Mouse (Mus musculus) heart, embryonic 11.5 days (tissue): Measurements from ENCODE around the gene Rab3b. TPM values are rescaled to one million over a fixed set of nuclear protein-coding genes. Genes with fewer than 3 reads are reported as not detected.
A peak's percentile ranks its signal among the peaks of the same experiment; 100 is the strongest.

Experiments used
- ATAC-seq: fragments of 200-750 bp; cut with Nextera tagmentation; replicated peaks from 2 replicates; pipeline ENCODE4 v1.8.0; 2017; ENCODE audit warnings: moderate library complexity; ENCODE audit not compliant: insufficient number of reproducible peaks, low FRiP score, low TSS enrichment
- H3K27ac ChIP-seq: fragments of 300-500 bp; sonication (generic); 2 replicates; pipeline ENCODE4 v1.5.1; 2014; ENCODE audit warnings: mild to moderate bottlenecking, low read depth, low read length
- H3K27me3 ChIP-seq: fragments of 300-500 bp; sonication (generic); 2 replicates; pipeline ENCODE4 v1.6.1; 2014; ENCODE audit warnings: mild to moderate bottlenecking, low read length, mixed read lengths; ENCODE audit not compliant: control insufficient read depth, insufficient read depth
- H3K36me3 ChIP-seq: fragments of 300-500 bp; sonication (generic); 2 replicates; pipeline ENCODE4 v1.6.1; 2014; ENCODE audit warnings: mild to moderate bottlenecking, low read length, moderate library complexity, mixed read lengths; ENCODE audit not compliant: control insufficient read depth, insufficient read depth
- H3K4me1 ChIP-seq: fragments of 300-500 bp; sonication (generic); 2 replicates; pipeline ENCODE4 v1.6.1; 2014; ENCODE audit warnings: low read length; ENCODE audit not compliant: control insufficient read depth, insufficient read depth
- H3K4me2 ChIP-seq: fragments of 300-500 bp; sonication (generic); 2 replicates; pipeline ENCODE4 v1.6.1; 2014; ENCODE audit warnings: mild to moderate bottlenecking, moderate library complexity
- H3K4me3 ChIP-seq: fragments of 300-500 bp; sonication (generic); 2 replicates; pipeline ENCODE4 v1.5.1; 2014; ENCODE audit warnings: low read depth, low read length
- H3K9ac ChIP-seq: fragments of 300-500 bp; sonication (generic); 2 replicates; pipeline ENCODE4 v1.6.1; 2014; ENCODE audit warnings: mild to moderate bottlenecking, low read depth, low read length, moderate library complexity
- H3K9me3 ChIP-seq: fragments of 300-500 bp; sonication (generic); replicated peaks from 2 replicates; pipeline ENCODE4 v1.6.1; 2016; ENCODE audit warnings: low read length; ENCODE audit not compliant: control insufficient read depth
- WGBS: fragments of 180-500 bp; shearing (Covaris S2); extraction: QIAGEN DNeasy Blood & Tissue Kit; methylation state at CpG from one replicate; pipeline ENCODE4 v1.1.7; 2014; ENCODE audit not compliant: insufficient replicate concordance; 5-methylcytosine and 5-hydroxymethylcytosine counted together
- polyA plus RNA-seq: library from polyadenylated mRNA; unstranded; fragments of >200 nt; fragmentation: Nextera tagmentation; extraction: Ambion mirVana; gene quantifications from 2 replicates; pipeline ENCODE4 v1.2.1, GENCODE M21; 2014

The Rab3b gene
- polyA plus RNA-seq, 1 experiment from 2014 or later, result 11.1 TPM

- Histone ChIP-seq H3K36me3 (no peaks in the 10 kb centered on the region), H3K27me3 (no peaks in the 10 kb centered on the region), H3K4me1 (peaks cover 4% of the 10 kb centered on the region; the same call in 1 of the 2 replicates), H3K4me3 (no peak overlapping the region), H3K27ac (no peak overlapping the region), H3K4me2 (no peak overlapping the region), H3K9ac (no peak overlapping the region), H3K9me3 (no peaks in the 10 kb centered on the region)
- WGBS, result 79% methylated on average over 10 of the region's 10 CpGs
- ATAC-seq, result no peak
Observed at GRCm38 (mm10) chr4:108904790-108905189, 25.9 kb downstream of the Rab3b start.

DNA sequence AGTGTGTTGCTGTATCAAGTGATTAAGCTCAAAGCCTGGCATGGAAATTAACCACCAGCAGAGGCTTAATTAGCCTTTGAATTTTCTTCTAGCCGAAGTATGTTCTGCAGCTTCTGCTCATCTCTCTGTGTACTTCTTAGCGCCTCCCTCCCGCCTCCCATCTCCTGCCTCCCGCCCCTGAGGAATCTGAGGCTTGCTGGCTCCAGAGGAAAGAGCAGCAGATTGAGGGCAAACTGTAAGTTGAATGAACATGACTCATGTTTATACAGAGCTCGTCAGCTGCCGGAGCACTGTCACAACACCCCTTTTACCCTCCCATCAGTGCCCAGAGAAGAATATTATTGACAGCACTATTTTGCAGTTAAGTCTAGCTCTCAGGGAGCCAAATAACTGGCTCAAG lies 27.0 kb downstream of the Rab3b start:
- Histone ChIP-seq H3K9ac (no peak overlapping the region), H3K4me3 (no peak overlapping the region), H3K4me1 (peaks cover 7% of the 10 kb centered on the region; the same call in 1 of the 2 replicates), H3K36me3 (no peaks in the 10 kb centered on the region), H3K27me3 (no peaks in the 10 kb centered on the region), H3K4me2 (no peak overlapping the region), H3K27ac (0 out of 2 replicates have a peak overlapping the region, but pooled peaks have one; percentile 46), H3K9me3 (no peaks in the 10 kb centered on the region)
- ATAC-seq, result no peak
- WGBS, result 28% methylated on average over 6 of the region's 6 CpGs

DNA sequence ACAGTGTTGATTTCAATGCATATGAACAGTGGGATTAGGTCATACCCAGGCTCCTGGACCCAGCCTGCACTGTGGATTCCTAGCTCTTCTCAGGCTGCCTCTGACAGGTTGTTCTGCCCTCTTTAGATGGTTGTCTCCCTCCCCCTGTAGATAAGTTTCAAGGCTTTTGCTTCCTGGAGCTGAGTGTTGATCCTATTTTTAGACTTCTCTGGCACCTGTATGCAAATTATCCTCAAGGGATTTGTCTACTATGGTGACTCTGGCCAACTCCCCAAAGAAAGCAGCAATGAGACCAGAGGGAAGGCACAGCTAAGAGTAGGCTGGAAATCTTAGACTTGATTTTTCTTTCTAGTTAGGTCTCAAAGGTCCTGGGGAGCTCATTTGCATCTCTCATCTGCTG lies 28.6 kb downstream of the Rab3b start:
- Histone ChIP-seq H3K27ac (no peak overlapping the region), H3K4me3 (no peak overlapping the region), H3K9ac (no peak overlapping the region), H3K36me3 (no peaks in the 10 kb centered on the region), H3K4me2 (no peak overlapping the region), H3K4me1 (peaks cover 7% of the 10 kb centered on the region; the same call in 1 of the 2 replicates), H3K27me3 (no peaks in the 10 kb centered on the region), H3K9me3 (no peaks in the 10 kb centered on the region)
- ATAC-seq, result no peak

- Histone ChIP-seq H3K4me1 (peaks cover 9% of the 10 kb centered on the region; the same call in 1 of the 2 replicates), H3K4me3 (no peak overlapping the region), H3K36me3 (no peaks in the 10 kb centered on the region), H3K9ac (no peak overlapping the region), H3K4me2 (no peak overlapping the region), H3K9me3 (no peaks in the 10 kb centered on the region), H3K27me3 (no peaks in the 10 kb centered on the region), H3K27ac (no peak overlapping the region)
- ATAC-seq, result no peak
- 50% methylated on average over 8 of the region's 8 CpGs for WGBS
Observed at GRCm38 (mm10) chr4:108909872-108910425, 31.1 kb downstream of the Rab3b start.

DNA sequence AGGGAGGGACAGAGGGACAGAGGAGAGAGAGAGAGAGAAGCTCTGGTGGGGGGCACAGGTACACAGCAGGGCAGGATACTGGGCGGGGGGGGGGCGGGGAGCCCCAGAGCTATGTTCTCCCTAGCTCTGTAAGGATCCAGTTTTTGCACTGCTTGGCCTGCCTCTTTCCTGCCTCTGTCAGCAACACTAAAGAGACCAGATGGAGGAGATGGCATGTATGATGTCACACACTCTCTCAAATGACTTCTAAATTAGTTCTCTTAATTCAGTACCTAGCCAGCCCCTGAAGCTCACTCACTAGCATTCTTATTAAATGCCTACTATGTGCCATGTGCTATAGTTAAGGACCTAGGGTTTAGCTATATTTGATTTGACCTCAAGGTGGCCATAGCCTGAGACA lies 33.0 kb downstream of the Rab3b start:
- ATAC-seq, result no peak
- Histone ChIP-seq H3K9ac (no peak overlapping the region), H3K27me3 (no peaks in the 10 kb centered on the region), H3K27ac (no peak overlapping the region), H3K4me3 (no peak overlapping the region), H3K4me2 (no peak overlapping the region), H3K4me1 (peaks cover 12% of the 10 kb centered on the region; the same call in 1 of the 2 replicates), H3K9me3 (no peaks in the 10 kb centered on the region), H3K36me3 (no peaks in the 10 kb centered on the region)
- WGBS, result 78% methylated on average over 2 of the region's 2 CpGs

GRCm38 (mm10) chr4:108913180-108913579 lies 34.3 kb downstream of the Rab3b start:
- Histone ChIP-seq H3K27me3 (no peaks in the 10 kb centered on the region), H3K36me3 (no peaks in the 10 kb centered on the region)

GRCm38 (mm10) chr4:108914391-108914790 lies 35.5 kb downstream of the Rab3b start:
- Histone ChIP-seq H3K36me3 (no peaks in the 10 kb centered on the region), H3K4me1 (peaks cover 9% of the 10 kb centered on the region; the same call in 1 of the 2 replicates), H3K27me3 (no peaks in the 10 kb centered on the region), H3K9ac (no peak overlapping the region), H3K27ac (no peak overlapping the region), H3K9me3 (no peaks in the 10 kb centered on the region), H3K4me3 (no peak overlapping the region), H3K4me2 (no peak overlapping the region)
- ATAC-seq, result no peak
- 61% methylated on average over 6 of the region's 6 CpGs for WGBS

More at GRCm38 (mm10) chr4:108913180-108913579, 34.3 kb downstream of the Rab3b start:
- no peak overlapping the region for H3K27ac ChIP-seq
- WGBS, result 74% methylated on average over 2 of the region's 2 CpGs
- no peak for ATAC-seq
- no peak overlapping the region for H3K4me3 ChIP-seq
- H3K4me2 ChIP-seq, result no peak overlapping the region
- H3K4me1 ChIP-seq, result peaks cover 9% of the 10 kb centered on the region; the same call in 1 of the 2 replicates
- no peak overlapping the region for H3K9ac ChIP-seq
- H3K9me3 ChIP-seq, result no peaks in the 10 kb centered on the region

DNA sequence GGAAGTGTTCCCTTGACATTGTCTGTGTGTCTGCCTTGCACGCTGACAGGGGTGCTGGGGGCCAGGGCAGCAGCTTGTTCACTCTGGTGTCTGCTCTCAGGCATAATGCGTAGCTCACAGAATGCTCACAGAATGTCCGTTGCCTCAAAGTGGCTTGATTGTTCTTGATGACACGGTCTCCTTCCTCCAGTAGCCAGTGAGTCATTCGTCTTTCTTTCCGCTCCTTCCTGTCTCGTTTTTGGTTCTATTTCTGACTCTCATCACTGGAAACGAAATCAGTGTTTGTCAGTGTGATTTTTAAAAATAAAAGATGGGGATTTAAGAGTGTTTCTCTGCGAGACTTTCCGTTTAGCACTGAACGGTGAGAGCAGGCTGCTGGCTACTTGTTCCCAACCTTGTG lies 36.2 kb downstream of the Rab3b start:
- no peaks in the 10 kb centered on the region for H3K36me3 ChIP-seq
- 48% methylated on average over 11 of the region's 11 CpGs for WGBS
- no peak for ATAC-seq
- H3K27ac ChIP-seq, result peak overlapping the region; percentile 30; the same call in 1 of the 2 replicates
- H3K27me3 ChIP-seq, result no peaks in the 10 kb centered on the region
- H3K9ac ChIP-seq, result no peak overlapping the region
- H3K4me1 ChIP-seq, result peaks cover 5% of the 10 kb centered on the region; the same call in 1 of the 2 replicates
- no peaks in the 10 kb centered on the region for H3K9me3 ChIP-seq
- H3K4me2 ChIP-seq, result no peak overlapping the region
- H3K4me3 ChIP-seq, result no peak overlapping the region

DNA sequence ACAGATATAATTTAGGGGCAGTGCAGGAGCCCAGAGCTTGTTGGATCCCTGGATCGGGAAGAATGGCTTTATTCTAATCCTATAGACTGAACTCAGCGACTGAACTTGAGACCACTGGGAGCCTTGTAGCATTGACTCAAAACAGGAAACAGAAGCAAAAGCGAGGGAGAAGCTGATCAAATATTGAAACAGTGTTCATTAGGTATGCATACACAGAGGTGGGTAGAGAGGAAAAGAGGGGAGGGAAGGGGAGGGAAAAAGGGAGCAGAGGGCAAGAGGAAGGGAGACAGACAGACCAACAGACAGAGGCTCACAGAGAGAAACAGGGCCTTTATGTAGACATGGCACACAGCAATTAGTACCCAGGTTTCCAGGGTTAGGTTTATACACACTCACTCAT lies 38.8 kb downstream of the Rab3b start:
- H3K9me3 ChIP-seq, result no peaks in the 10 kb centered on the region
- 68% methylated on average over 3 of the region's 3 CpGs for WGBS

More for the DNA sequence above, 38.8 kb downstream of the Rab3b start:
- ATAC-seq, result no peak
- Histone ChIP-seq H3K4me3 (no peak overlapping the region), H3K27ac (no peak overlapping the region), H3K4me2 (no peak overlapping the region), H3K4me1 (peaks cover 5% of the 10 kb centered on the region; the same call in 1 of the 2 replicates), H3K27me3 (no peaks in the 10 kb centered on the region), H3K9ac (no peak overlapping the region), H3K36me3 (no peaks in the 10 kb centered on the region)
